Mouse (Mus musculus): ENCODE results near the gene Gpn3. TPM values are rescaled to one million over a fixed set of nuclear protein-coding genes. Genes with fewer than 3 reads are reported as not detected.

The Gpn3 gene
- 20.9 TPM for polyA plus RNA-seq (2014; fragmentation: Illumina TruSeq; extraction: RNeasy Lipid Tissue Mini Kit (QIAGEN cat#74804))

GRCm38 (mm10) chr5:122371591-122372191 lies at the start of gene Gpn3:
TSS of gene Gpn3 (plus strand) at chr5:122371876.

GRCm38 (mm10) chr5:122353807-122354491 lies 17.7 kb upstream of the Gpn3 start, which contains the start of the genes Rad9b and Vps29:
TSS of gene Rad9b (minus strand) at chr5:122354233.
TSS of gene Vps29 (plus strand) at chr5:122354369.

GRCm38 (mm10) chr5:122372192-122372769 lies 605 bp downstream of the Gpn3 start, which contains the start of gene Fam216a:
TSS of gene Fam216a (minus strand) at chr5:122372364.

GRCm38 (mm10) chr5:122391786-122392180 lies 20.1 kb downstream of the Gpn3 start, which contains the start of gene Arpc3:
TSS of gene Arpc3 (plus strand) at chr5:122391878.

GRCm38 (mm10) chr5:122421271-122422068 lies 49.8 kb downstream of the Gpn3 start, which contains the start of gene Anapc7:
TSS of gene Anapc7 (plus strand) at chr5:122421693.

Other genes starting within 250 kb of the Gpn3 start
- not detected for gene Ccdc63, start 231.1 kb upstream of the Gpn3 start, polyA plus RNA-seq (2014; fragmentation: Illumina TruSeq; extraction: RNeasy Lipid Tissue Mini Kit (QIAGEN cat#74804))
- 470 TPM for gene Ppp1cc, start 213.6 kb upstream of the Gpn3 start, polyA plus RNA-seq (2014; fragmentation: Illumina TruSeq; extraction: RNeasy Lipid Tissue Mini Kit (QIAGEN cat#74804))
- 1.1 TPM for gene Hvcn1, start 165.1 kb upstream of the Gpn3 start, polyA plus RNA-seq (2014; fragmentation: Illumina TruSeq; extraction: RNeasy Lipid Tissue Mini Kit (QIAGEN cat#74804))
- 2.5 TPM for gene Tctn1, start 107.4 kb upstream of the Gpn3 start, polyA plus RNA-seq (2014; fragmentation: Illumina TruSeq; extraction: RNeasy Lipid Tissue Mini Kit (QIAGEN cat#74804))
- gene Pptc7, start 87.5 kb upstream of the Gpn3 start, polyA plus RNA-seq (2014; fragmentation: Illumina TruSeq; extraction: RNeasy Lipid Tissue Mini Kit (QIAGEN cat#74804)) = 35.9 TPM
- 2.8 TPM for gene Rad9b, start 17.6 kb upstream of the Gpn3 start, polyA plus RNA-seq (2014; fragmentation: Illumina TruSeq; extraction: RNeasy Lipid Tissue Mini Kit (QIAGEN cat#74804))
- gene Vps29, start 17.5 kb upstream of the Gpn3 start, polyA plus RNA-seq (2014; fragmentation: Illumina TruSeq; extraction: RNeasy Lipid Tissue Mini Kit (QIAGEN cat#74804)) = 140 TPM
- 20.3 TPM for gene Fam216a, start 488 bp downstream of the Gpn3 start, polyA plus RNA-seq (2014; fragmentation: Illumina TruSeq; extraction: RNeasy Lipid Tissue Mini Kit (QIAGEN cat#74804))
- 140 TPM for gene Arpc3, start 20.0 kb downstream of the Gpn3 start, polyA plus RNA-seq (2014; fragmentation: Illumina TruSeq; extraction: RNeasy Lipid Tissue Mini Kit (QIAGEN cat#74804))
- gene Anapc7, start 49.8 kb downstream of the Gpn3 start, polyA plus RNA-seq (2014; fragmentation: Illumina TruSeq; extraction: RNeasy Lipid Tissue Mini Kit (QIAGEN cat#74804)) = 14.4 TPM
- gene Atp2a2, start 130.3 kb downstream of the Gpn3 start, polyA plus RNA-seq (2014; fragmentation: Illumina TruSeq; extraction: RNeasy Lipid Tissue Mini Kit (QIAGEN cat#74804)) = 300 TPM
- 72.1 TPM for gene Ift81, start 242.6 kb downstream of the Gpn3 start, polyA plus RNA-seq (2014; fragmentation: Illumina TruSeq; extraction: RNeasy Lipid Tissue Mini Kit (QIAGEN cat#74804))

Measured in ovary, adult 10 weeks (tissue).